Mouse (Mus musculus) cerebellum, postnatal 25 days (tissue): ENCODE measurements around the gene Prodh2.
A peak's percentile ranks its signal among the peaks of the same experiment; 100 is the strongest.

ENCODE experiments used
- DNase-seq, 2 experiments: peaks; one replicate each; pipeline ENCODE4 v3.0.0; 2021; ENCODE audit warnings: mixed read lengths in 2 of 2

Prodh2 gene

DNA sequence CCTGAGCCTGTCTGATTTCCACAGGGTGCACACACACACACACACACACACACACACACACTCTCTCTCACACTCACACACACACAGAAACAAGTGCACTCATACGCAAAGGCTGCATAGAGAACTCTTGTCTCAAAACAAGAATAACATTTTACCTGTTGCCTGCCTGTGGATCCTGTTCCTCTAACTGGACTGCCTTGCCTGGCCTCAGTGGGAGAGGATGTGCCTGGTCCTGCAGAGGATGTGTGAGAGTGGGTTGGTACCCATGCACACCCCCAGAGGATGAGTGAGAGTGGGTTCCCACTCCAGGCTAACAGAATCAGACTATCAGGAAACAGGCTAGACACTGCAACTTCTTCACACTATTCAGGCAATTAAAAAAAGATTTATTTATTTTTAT is 57.2 kb downstream of the Prodh2 start:
- DNase-seq = no peak

DNA sequence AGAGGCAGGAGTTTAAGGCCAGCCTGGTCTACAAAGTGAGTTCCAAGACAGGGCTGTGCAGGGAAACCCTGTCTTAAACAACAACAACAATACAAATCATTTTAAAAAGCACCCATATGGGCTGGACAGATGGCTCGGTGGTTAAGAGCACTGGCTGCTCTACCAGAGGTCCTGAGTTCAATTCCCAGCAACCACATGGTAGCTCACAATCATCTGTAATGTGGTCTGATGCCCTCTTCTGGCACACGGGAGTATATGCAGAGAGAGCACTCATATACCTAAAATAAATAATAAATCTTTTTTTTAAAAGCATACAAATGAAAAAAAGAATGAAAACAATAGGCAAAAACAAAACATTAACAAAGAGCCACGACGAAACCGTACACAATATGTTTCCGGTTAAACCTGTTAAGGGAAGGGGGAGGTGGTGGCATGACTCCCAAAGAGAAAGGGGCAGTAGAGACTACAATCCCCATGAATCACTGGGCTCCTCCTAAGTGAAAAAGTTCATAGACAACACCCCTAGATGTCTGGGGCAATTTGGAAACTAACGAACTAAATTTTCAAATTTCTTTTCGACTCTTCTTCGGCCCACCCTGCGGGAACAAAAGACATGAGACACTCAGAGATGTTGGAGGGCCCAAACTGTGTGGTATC is 58.2 kb downstream of the Prodh2 start:
- no peak for DNase-seq

DNA sequence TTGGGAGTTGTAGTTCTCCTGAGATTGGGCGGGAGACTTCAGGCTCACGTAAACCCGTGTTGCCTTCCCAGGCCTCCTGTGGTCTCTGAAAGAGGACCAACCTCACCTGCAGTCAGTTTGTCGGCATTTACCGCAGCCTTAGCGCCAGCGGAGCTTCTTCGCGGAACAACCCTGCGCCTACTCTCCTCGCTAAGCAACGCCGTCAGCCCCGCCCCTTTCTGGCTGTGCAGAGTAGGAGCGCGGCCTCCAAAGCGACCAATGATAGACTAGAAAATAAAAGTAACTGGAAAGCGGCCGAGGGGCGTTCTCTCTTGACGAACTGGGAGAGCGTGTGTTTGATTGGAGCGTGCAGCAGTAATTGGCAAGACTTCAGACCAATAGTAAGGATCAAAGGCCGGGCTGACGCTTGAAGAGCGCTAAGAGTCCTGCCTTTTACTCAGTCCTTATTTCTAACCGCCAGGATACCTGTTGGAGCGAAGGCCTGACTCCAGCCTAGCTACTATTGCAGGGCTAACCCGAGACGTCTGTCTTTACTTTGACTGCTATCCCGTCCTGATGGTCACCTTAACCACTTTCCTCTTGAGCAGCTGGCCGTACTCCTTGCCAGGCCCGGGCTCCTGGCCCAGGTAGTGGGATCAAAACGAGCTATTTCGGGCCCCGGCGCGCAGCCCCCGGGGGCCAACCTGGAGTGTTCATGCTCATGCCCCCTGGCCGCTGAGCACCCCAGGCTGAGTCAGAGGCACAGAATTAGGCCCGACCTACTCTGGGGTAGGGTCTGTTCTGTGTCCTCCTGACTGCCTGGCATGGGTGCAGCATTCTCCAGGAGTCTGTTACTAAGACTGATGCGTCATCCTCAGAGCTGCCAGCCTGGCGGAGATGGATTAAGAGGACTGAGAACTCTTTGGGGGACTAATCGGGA is 58.9 kb downstream of the Prodh2 start, which contains the start of the genes Hspb6 and Proser3:
Gene Hspb6, plus strand, starts transcription at position 77 of the 919 bp plus-strand sequence.
Gene Proser3, minus strand, starts transcription at position 198 of the 919 bp plus-strand sequence.
- DNase-seq = peak; percentile 97

DNA sequence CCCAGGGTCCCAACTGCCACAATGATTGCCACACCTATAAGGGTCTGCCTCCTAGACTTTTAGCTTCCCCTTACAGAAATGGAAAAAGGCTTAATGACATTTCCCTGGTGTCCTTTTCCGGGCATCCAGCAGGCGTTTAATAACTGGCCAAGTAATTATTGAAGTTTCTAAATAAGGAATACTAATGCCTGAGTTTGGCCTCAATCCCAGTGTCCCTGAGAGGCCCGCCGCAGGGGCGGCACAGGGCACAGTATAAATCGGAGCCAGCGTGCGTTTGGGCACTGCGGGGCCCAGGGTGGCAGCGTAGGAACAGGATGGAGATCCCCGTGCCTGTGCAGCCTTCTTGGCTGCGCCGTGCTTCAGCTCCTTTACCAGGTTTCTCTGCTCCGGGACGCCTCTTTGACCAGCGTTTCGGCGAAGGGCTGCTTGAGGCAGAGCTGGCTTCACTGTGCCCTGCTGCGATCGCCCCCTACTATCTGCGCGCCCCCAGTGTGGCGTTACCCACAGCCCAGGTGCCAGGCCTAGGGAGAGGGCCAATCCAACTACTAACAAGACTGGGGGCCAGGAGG is 59.7 kb downstream of the Prodh2 start:
- peak; percentile 74 to 78 for DNase-seq

DNA sequence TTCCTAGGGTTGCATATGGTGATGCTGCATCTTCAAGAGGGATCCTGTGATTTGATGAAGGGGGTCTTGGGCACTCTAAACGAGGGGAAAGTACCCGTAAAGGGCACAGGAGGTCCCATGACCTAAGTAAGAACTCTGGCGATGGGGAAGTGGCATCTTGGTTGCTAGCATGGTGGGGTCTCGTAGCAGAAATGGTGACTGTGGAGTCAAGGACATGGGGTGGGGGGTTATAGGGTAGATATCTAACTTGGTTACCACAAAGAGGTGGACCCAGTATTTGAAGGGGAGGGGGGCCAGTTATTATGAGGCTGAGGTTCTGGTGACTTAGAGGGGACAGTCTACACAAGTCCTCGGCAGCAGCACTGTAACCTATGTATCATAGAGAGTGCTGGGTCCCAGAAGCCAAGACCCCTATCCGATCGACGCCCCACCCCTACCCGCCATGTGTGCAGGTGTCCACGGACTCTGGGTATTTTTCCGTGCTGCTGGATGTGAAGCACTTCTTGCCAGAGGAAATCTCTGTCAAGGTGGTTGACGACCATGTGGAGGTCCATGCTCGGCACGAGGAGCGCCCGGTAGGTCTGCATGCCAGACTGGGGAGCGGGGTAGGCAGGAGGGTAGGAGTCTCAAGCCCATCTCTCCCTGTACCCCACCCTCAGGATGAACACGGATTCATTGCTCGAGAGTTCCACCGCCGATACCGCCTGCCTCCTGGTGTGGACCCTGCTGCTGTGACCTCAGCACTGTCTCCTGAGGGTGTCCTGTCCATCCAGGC is 60.6 kb downstream of the Prodh2 start:
- DNase-seq = peak in 1 of 2 experiments; percentile 45

DNA sequence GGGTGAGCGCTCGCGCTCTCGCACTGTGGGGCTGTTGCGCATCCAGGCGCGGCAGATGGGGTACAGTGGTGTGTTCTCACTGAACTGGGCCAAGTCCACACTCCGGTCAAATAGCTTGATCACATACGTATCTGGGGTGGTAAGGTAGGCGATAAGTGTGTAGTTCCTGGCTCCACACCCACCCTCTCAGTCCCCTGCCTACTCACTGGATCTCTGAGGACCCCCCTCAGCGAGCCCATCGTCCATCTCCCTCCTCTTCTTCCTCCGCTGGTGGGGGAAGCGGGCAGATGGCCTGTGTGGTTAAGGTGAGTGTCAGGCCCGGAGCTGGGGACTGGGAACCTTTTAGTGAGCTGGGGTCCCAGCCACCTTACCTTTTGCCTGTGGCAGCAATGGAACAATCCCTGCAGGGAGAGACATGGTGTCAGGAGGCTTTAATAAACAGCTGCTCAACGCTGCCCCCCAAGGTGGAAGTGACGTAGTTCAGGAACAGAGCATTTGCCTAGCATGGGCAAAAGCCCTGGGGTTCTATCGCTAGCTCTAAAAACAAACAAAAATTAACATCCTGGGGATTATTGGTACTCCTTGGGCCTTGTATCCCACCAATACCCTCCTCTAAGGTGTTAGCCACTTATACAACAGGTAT is 63.6 kb downstream of the Prodh2 start:
- peak in 1 of 2 experiments; percentile 45 for DNase-seq

DNA sequence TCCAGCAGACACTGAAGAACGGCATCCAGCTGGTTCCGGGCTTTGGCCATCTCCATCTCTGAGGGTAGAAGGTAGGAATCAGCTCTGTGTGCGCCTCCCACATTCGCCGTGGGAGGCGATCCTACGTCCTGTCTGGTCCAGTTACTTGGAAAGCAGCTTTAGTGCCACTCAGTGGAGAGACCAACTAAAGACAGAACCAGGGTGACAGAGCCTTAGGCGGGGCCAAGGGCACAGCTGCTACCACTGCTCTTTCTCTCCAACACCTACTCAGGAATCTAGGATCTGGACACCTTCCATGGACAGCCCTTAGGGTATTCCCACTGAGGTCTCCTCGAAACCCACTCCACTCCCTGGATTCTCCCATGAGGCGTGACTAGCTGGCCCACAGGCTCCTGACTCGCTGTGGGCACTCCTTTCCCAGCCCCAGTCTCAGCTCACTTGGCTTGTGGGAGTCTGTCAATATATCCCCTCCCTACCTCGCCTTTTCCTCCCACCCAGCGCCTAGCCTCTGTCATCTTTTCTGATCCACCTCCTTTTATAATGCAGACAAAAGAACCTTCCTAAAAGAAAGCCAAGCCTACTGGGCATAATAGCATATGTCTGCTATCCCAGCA is 64.6 kb downstream of the Prodh2 start:
- DNase-seq = no peak

DNA sequence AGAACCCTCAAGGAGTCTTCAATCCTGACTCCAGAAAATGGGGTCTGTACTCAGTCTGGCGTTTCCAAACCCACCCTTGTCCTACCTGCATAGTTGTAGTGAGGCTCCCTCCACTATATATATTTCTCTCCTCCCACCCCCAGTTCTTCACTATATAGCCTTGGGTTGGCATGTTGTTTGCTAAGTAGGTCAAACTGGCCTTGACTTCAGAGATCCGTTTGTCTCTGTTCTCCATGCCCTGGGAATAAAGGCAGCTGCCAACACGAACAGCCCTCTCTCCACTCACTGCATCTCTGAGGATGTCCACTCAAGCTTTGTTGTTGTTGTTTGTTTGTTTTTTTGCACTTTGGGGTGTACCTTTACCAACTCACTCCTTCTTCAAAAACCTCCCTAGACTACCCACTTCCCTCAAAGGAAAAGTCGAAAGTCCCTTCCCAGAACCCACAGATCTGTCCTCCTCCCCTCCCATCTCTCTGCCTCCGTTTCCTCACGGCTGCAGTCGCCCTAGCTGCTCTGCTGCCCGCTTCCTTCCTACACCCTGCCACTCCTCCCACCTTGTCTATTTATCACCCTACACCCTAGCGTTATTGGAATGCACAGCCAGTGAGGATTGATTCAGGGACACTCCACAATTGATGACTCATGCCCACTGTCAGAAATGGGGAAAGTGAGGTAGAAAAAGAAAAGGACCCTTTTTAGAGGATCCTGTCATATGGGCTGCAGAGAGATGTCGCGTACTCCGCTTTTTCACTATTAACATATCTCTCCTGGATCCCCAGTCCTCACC is 65.4 kb downstream of the Prodh2 start:
- no peak for DNase-seq

DNA sequence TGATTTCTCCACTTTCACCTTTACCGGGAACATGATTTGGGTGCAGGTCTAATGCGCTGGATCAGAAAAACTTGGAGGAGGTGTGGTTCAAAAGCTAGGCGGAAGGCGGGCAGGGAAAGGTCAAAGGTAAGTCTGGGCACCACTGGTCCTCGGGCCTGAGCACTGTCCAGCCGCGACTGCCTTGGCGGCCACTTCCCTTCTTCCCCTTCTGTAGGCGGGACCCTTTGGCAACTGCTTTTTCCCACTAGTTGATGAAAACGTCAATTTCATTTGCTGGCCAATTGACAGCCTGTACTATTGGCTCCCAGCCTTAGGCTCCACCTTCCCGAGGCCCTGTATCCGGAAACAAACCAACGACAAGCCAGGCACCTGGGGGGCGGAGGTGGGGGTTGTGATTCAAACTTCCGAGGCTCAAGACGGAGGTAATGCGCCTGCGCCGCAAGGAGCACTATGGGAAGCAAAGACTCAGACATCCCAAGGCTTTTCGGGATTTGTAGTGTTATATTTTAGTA is 66.1 kb downstream of the Prodh2 start, which contains the start of gene Lin37:
Gene Lin37, minus strand, starts transcription at position 396 of the 512 bp plus-strand sequence.
- DNase-seq = peak; percentile 98 to 99

DNA sequence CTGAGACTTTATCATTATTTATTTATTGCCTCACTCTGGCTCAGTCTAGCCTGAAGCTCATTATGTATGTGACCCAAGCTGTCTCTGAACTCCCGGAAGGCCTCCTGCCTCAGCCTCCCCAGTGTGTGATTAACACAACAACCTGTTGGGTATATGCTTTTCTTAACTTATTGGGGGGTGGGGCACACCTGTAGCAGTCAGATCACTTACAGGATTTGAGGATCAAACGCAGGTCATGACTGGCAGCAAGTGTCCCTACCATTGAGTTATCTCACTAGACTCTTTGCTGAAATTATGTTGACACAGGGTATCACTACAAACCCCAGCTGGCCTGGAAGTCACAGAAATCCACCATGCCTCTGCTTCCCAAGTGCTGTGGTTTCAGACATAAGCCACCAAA is 66.9 kb downstream of the Prodh2 start:
- DNase-seq = no peak

DNA sequence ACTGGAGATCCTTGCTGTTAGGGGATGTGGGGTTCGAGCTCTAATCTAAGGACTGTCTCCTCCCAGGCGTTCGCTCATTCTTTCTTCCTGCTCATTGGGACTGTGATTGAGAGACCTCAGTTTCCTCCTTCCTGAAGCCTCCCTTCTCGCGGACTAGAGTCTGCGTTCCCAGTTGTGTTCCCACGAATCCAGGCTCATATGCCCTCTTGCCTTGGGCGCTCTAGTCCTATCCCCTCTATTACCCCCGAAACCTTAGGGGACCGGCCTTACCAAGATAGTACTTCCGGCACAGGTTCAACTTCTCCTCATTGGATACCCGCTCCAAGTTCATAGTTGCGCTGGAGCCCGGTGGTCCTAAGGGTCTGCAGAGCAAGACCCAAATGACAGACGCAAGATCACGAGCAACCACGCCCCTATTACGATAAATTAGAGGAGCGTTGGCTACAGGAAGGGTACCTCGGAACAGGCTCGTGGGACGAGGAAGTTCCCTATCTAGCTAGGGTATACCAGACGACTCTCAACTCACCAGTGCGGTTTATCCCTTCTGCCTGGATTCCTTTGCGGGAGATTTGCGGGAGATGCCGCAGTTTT is 69.2 kb downstream of the Prodh2 start:
- no peak for DNase-seq
